Mouse (Mus musculus): ENCODE measurements around the gene Gdpd3. TPM values are rescaled to one million over a fixed set of nuclear protein-coding genes. Genes with fewer than 3 reads are reported as not detected.
"Not testable (repeated sequence)": the region's sequence is repeated elsewhere in the genome, so short reads cannot be mapped to it uniquely, and the experiment has no call there.

Gene Gdpd3
- total RNA-seq, 2 experiments from 2014 or later: 1.6 TPM

- intact Hi-C loops (cut with DNase I): loop anchor here (2.0 to 5.0 kb wide), 3 partner anchors 17 to 113 kb away; partner anchors contain the start of genes Sgf29 and Ypel3
- DNase-seq: no peak
Measured at GRCm38 (mm10) chr7:126759672-126760390, 6.3 kb upstream of the Gdpd3 start.

GRCm38 (mm10) chr7:126760391-126760802, 5.7 kb upstream of the Gdpd3 start:
- DNase-seq: peak; percentile 75 to 76
- intact Hi-C loops (cut with DNase I): no loop called here

GRCm38 (mm10) chr7:126760956-126761355, 5.2 kb upstream of the Gdpd3 start:
- intact Hi-C loops (cut with DNase I): no loop called here
- DNase-seq: no peak

- DNase-seq: no peak
- intact Hi-C loops (cut with DNase I): no loop called here
Measured at GRCm38 (mm10) chr7:126761529-126762067, 4.5 kb upstream of the Gdpd3 start.

- no peak for DNase-seq
- intact Hi-C loops (cut with DNase I): no loop called here
Measured at GRCm38 (mm10) chr7:126762471-126763008, 3.6 kb upstream of the Gdpd3 start.

- intact Hi-C loops (cut with DNase I): no loop called here
- no peak for DNase-seq
Measured at GRCm38 (mm10) chr7:126765540-126765939, 594 bp upstream of the Gdpd3 start.

GRCm38 (mm10) chr7:126767001-126767400, 867 bp downstream of the Gdpd3 start:
- DNase-seq: no peak
- intact Hi-C loops (cut with DNase I): no loop called here

GRCm38 (mm10) chr7:126770784-126771183, 4.7 kb downstream of the Gdpd3 start:
- intact Hi-C loops (cut with DNase I): no loop called here
- DNase-seq: no peak

- DNase-seq: no peak
- intact Hi-C loops (cut with DNase I): no loop called here
Measured at GRCm38 (mm10) chr7:126773351-126773750, 7.2 kb downstream of the Gdpd3 start.

GRCm38 (mm10) chr7:126774463-126774862, 8.3 kb downstream of the Gdpd3 start:
- intact Hi-C loops (cut with DNase I): no loop called here

GRCm38 (mm10) chr7:126775185-126775977, 9.2 kb downstream of the Gdpd3 start:
- DNase-seq: no peak
- intact Hi-C loops (cut with DNase I): no loop called here

More at GRCm38 (mm10) chr7:126774463-126774862, 8.3 kb downstream of the Gdpd3 start:
- no peak for DNase-seq

GRCm38 (mm10) chr7:126775978-126776234, 9.8 kb downstream of the Gdpd3 start:
- intact Hi-C loops (cut with DNase I): loop anchor here (2.0 kb wide), 1 partner anchor 17 kb away; the partner anchor contains the start of gene Mapk3
- DNase-seq: no peak

GRCm38 (mm10) chr7:126776598-126777057, 10.5 kb downstream of the Gdpd3 start, which contains the start of gene Ypel3:
Gene Ypel3, plus strand, starts transcription at chr7:126776955.
- intact Hi-C loops (cut with DNase I): loop anchor here (1.0 to 2.0 kb wide), 2 partner anchors 18 to 21 kb away; partner anchors contain the start of genes Fam57b and Mapk3
- peak; percentile 92 for DNase-seq

GRCm38 (mm10) chr7:126777476-126777875, 11.3 kb downstream of the Gdpd3 start:
- DNase-seq: peak; percentile 37 to 41
- intact Hi-C loops (cut with DNase I): loop anchor here (1.0 to 2.0 kb wide), 2 partner anchors 19 to 20 kb away; partner anchors contain the start of genes Fam57b and Mapk3

GRCm38 (mm10) chr7:126778147-126778546, 12.0 kb downstream of the Gdpd3 start:
- no peak for DNase-seq
- intact Hi-C loops (cut with DNase I): no loop called here

- DNase-seq; intact Hi-C loops (cut with DNase I): not testable (repeated sequence)
Measured at GRCm38 (mm10) chr7:126779101-126779500, 13.0 kb downstream of the Gdpd3 start.

- DNase-seq: peak; percentile 85 to 87
- intact Hi-C loops (cut with DNase I): loop anchor here (1.0 to 5.0 kb wide), 2 partner anchors 12 to 278 kb away; partner anchors contain the start of genes Atxn2l and Ppp4c
Measured at GRCm38 (mm10) chr7:126779983-126780970, 14.1 kb downstream of the Gdpd3 start.

GRCm38 (mm10) chr7:126780971-126781635, 15.0 kb downstream of the Gdpd3 start, which contains the start of gene Tbx6:
Gene Tbx6, plus strand, starts transcription at chr7:126781483.
- intact Hi-C loops (cut with DNase I): loop anchor here (1.0 to 5.0 kb wide), 2 partner anchors 11 to 279 kb away; partner anchors contain the start of genes Atxn2l and Ppp4c
- peak in 1 of 2 experiments; percentile 34 for DNase-seq
